Mouse (Mus musculus) cerebellum, adult 2 months (tissue): Measurements from ENCODE around the gene A930004D18Rik. TPM values are rescaled to one million over a fixed set of nuclear protein-coding genes. Genes with fewer than 3 reads are reported as not detected.

ENCODE experiments used
- DNase-seq, 2 experiments: peaks; one replicate each; pipeline ENCODE4 v3.0.0; 2021
- H3K27ac ChIP-seq: fragments of 200-500 bp; 2 replicates; pipeline ENCODE4 v1.5.1; 2012; ENCODE audit warnings: low read length, control low read depth, inconsistent platforms; ENCODE audit not compliant: insufficient read depth
- H3K27me3 ChIP-seq: fragments of 200-500 bp; 2 replicates; pipeline ENCODE4 v1.6.1; 2012; ENCODE audit warnings: inconsistent platforms, mild to moderate bottlenecking, low read length, moderate library complexity; ENCODE audit not compliant: control insufficient read depth, insufficient read depth
- H3K4me1 ChIP-seq: fragments of 200-500 bp; 2 replicates; pipeline ENCODE4 v1.6.1; 2011; ENCODE audit warnings: low read length; ENCODE audit not compliant: control insufficient read depth, insufficient read depth
- H3K4me3 ChIP-seq: fragments of 200-500 bp; replicated peaks from 2 replicates; pipeline ENCODE3; 2011; ENCODE audit warnings: mild to moderate bottlenecking, low read depth, low read length, control low read depth; ENCODE audit not compliant: insufficient read depth
- CTCF ChIP-seq: fragments of 200-500 bp; IDR thresholded peaks from 2 replicates; pipeline ENCODE4 v1.5.1; 2011; ENCODE audit warnings: low read depth, mild to moderate bottlenecking, control low read depth, low read length, moderate library complexity, borderline replicate concordance; ENCODE audit not compliant: insufficient read depth
- POLR2A ChIP-seq: fragments of 200-500 bp; IDR thresholded peaks from 2 replicates; pipeline ENCODE4 v1.6.1; 2011; ENCODE audit warnings: low read length, control low read depth, borderline replicate concordance; ENCODE audit not compliant: insufficient read depth
- whole genome bisulfite sequencing: fragments of 180-500 bp; shearing (Covaris S2); methylation state at CpG from one replicate; pipeline ENCODE4 v1.1.7; 2018; 5-methylcytosine and 5-hydroxymethylcytosine counted together
- polyA plus RNA-seq: library from polyadenylated mRNA; depleted of rRNA; stranded (reverse); fragments of >200 nt; gene quantifications from 2 replicates; pipeline ENCODE4 v1.2.3, GENCODE M21; 2012

The A930004D18Rik gene
- polyA plus RNA-seq, 1 experiment = 2.6 TPM

GRCm38 (mm10) chr2:18064356-18064858 lies 26.9 kb upstream of the A930004D18Rik start:
- H3K27me3 ChIP-seq = no peaks in the 10 kb centered on the region
- H3K4me3 ChIP-seq = peak overlapping the region; percentile 98
- DNase-seq = peak; percentile 93 to 95
- no peaks in the 10 kb centered on the region for H3K4me1 ChIP-seq
- peak overlapping the region; percentile 87 for H3K27ac ChIP-seq
- TF ChIP-seq POLR2A = peak; percentile 79
- TF ChIP-seq CTCF = no peak
- WGBS = under 1% methylated on average over 58 of the region's 58 CpGs

DNA sequence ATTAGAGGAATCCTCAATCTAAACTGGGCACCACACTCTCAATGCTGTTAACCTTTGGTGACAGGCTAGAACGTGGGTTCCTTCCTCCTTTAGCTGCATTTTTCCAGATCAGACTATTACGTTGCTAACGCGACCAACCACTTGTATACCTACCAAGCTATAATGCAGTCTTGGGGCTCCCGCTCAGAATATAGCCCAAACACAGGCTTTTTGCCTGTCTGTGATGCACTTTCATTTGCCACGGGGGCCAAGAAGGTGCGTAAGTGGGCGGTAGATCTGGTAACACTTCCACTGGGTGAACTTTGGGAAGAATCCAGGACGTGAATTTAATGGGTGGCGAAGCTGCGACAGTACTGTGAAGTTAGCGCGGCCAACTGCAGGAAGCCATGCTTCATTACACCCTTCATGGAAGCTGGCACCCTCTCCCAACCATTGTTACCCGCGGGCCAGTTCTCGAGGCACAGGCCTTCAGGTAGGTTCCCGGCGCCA lies 26.3 kb upstream of the A930004D18Rik start:
- DNase-seq = peak; percentile 79 to 81
- TF ChIP-seq CTCF (no peak), POLR2A (no peak)
- 1% methylated on average over 18 of the region's 18 CpGs for WGBS
- Histone ChIP-seq H3K4me1 (no peaks in the 10 kb centered on the region), H3K27ac (peak overlapping the region; percentile 87), H3K4me3 (peak overlapping the region; percentile 98), H3K27me3 (no peaks in the 10 kb centered on the region)

GRCm38 (mm10) chr2:18060396-18060795 lies 22.9 kb upstream of the A930004D18Rik start:
- H3K4me3 ChIP-seq = no peak overlapping the region
- H3K4me1 ChIP-seq = no peaks in the 10 kb centered on the region; the same call in 1 of the 2 replicates
- 94% methylated on average over 1 of the region's 1 CpGs for WGBS
- no peaks in the 10 kb centered on the region for H3K27me3 ChIP-seq
- no peak for DNase-seq
- TF ChIP-seq POLR2A (no peak), CTCF (no peak)
- H3K27ac ChIP-seq = no peak overlapping the region

- H3K27me3 ChIP-seq = no peaks in the 10 kb centered on the region
- DNase-seq = no peak
- TF ChIP-seq POLR2A (no peak), CTCF (no peak)
- H3K27ac ChIP-seq = no peak overlapping the region
- H3K4me3 ChIP-seq = no peak overlapping the region
- H3K4me1 ChIP-seq = no peaks in the 10 kb centered on the region; the same call in 1 of the 2 replicates
- 95% methylated on average over 1 of the region's 1 CpGs for WGBS
These were observed 22.4 kb upstream of the A930004D18Rik start for GRCm38 (mm10) chr2:18059891-18060290.

DNA sequence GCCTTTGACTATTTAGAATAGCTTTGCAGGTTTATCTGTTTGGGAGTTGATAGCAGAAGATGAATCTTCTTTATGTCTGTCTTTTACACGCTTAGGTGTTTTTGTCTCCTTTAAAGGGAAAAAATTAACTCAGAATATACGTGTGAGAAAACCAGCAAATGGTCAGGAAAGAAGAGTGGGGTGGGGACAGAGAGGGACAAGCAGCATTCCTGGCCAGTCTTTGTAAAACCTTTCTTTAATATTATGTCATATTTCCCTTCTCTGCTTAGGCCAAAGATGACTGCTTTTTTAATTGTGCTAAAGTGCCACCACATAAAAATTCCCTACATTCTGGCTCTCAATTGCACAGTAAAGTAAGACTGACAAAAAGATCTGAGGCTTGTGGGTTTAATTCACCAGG lies 21.5 kb upstream of the A930004D18Rik start:
- no peak overlapping the region for H3K4me3 ChIP-seq
- WGBS = 78% methylated on average over 2 of the region's 2 CpGs
- H3K27ac ChIP-seq = no peak overlapping the region
- DNase-seq = no peak
- no peak for TF ChIP-seq CTCF
- TF ChIP-seq POLR2A = no peak
- no peaks in the 10 kb centered on the region for H3K27me3 ChIP-seq
- H3K4me1 ChIP-seq = no peaks in the 10 kb centered on the region; the same call in 1 of the 2 replicates

DNA sequence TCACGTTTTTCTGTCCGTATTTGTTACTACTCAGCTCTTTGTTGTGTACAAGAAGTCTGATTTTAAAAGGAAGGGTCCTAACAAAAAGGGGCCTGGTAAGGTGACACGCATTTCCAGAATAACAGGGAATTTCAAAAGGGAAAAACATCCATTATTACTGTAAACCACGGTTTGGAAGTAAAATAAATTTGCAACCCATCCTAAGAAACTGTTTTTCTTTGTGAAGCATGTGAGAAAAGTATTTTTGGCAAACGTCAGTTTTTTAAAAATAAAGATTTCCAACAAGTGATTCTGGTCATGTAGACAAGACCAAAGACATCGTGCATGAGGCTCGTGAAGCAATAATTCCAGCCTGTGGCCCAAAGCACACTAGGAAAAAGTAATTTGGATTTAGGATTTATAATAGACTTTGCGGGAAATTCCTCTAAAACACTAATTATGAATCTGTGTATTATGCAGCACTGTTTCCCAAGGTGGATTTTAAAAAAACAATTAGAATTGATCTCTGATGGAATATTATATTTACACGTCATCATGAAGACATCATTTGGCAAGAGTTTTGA lies 20.7 kb upstream of the A930004D18Rik start:
- 36% methylated on average over 9 of the region's 9 CpGs for WGBS
- no peaks in the 10 kb centered on the region for H3K27me3 ChIP-seq
- TF ChIP-seq CTCF (no peak), POLR2A (no peak)
- H3K4me1 ChIP-seq = no peaks in the 10 kb centered on the region; the same call in 1 of the 2 replicates
- H3K4me3 ChIP-seq = peak overlapping the region; percentile 87
- H3K27ac ChIP-seq = no peak overlapping the region; the same call in 1 of the 2 replicates
- DNase-seq = no peak

DNA sequence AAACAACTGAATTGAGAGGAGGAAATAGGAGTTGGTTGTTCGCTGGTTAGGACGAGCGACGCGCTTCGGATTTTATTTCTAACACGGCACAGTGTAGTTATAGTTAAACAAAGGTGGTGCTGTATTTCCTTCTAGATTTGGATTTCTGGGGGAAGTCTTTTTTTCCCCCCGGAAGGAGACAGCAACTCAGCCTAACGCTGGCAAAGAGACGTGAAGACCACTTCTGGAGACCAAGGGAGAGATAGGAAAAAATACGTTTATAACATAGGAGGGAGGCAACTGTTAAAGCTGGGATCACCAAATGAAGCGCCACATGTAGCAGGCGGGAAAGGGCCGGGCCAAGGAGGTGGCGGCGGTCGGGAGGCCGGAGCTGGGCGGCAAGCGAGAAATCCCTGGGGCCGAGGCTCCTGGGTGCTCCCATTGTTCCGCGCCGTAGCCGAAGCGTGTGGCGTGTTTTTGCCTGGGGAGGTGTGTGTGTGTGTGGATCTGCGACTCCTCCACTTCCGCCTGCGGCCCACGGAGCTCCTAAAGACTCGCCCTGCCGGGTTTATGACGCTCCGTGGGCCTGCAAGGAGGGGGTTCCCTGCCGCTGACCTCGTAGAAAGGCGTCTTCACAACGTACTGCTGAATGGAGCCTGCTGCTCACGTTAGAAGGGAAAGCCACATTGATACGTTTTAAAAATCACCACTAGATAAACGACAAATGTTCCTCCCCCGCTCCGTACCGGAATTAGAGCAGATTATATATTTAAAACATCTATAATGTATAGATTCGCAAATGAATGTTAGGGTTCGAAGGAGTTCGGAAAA lies 20.0 kb upstream of the A930004D18Rik start:
- under 1% methylated on average over 48 of the region's 48 CpGs for WGBS

More for the DNA sequence above, 20.0 kb upstream of the A930004D18Rik start:
- peak overlapping the region; percentile 87 for H3K4me3 ChIP-seq
- peak; percentile 64 to 75 for DNase-seq
- no peaks in the 10 kb centered on the region; the same call in 1 of the 2 replicates for H3K4me1 ChIP-seq
- peak overlapping the region; percentile 54 for H3K27ac ChIP-seq
- no peaks in the 10 kb centered on the region for H3K27me3 ChIP-seq
- TF ChIP-seq POLR2A = no peak
- no peak for TF ChIP-seq CTCF
